Mouse (Mus musculus) R1 (cell line): ENCODE data around the gene Lama5.

Experiments used
- DNase-seq: peaks from one replicate; pipeline ENCODE4 v3.0.0-alpha.2; 2018; ENCODE audit warnings: low read depth, low spot score

The Lama5 gene

GRCm38 (mm10) chr2:180154796-180155195 is 70.9 kb downstream of the Lama5 start:
- DNase-seq = no peak

- DNase-seq = no peak
Observed at GRCm38 (mm10) chr2:180148551-180148950, 77.1 kb downstream of the Lama5 start.

DNA sequence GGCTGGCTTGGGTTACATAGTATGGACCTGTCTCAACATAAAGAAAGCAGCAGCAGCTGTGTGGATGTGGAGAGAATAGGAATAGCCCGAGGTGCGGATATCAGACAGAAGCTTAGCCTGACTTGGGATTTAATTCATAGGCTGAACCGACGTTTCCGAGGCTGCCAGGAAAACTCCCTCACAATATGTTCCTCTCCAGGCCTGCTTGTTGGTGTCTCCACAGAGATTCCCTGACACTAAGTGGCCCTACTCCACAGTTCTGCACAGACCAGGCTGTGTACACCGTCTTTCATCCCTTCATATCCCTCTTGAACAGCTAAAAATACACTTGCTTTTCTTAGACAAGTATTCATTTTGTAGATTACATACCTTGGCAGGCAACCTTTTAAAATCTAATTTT is 78.3 kb downstream of the Lama5 start:
- DNase-seq = no peak

DNA sequence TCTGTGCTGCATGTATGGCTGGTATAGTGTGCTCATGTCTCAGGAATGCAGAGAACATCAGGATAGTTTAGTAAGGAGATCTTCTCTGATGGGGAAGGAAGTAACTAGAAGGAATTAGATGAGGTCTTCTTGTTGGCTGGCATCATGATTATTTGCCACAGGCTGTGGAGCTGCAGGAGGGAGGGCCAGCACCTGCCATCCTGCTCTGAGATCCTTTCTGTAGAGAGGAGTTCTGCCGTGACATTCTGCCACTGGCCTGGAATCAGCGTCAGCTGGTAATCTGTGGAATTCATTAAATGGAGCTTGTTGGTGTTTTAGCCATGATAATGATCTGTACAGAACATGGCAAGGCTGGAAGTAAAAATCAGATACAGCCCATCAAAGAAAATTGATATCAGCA is 79.6 kb downstream of the Lama5 start:
- no peak for DNase-seq

GRCm38 (mm10) chr2:180135414-180135813 is 90.2 kb downstream of the Lama5 start:
- DNase-seq = no peak

- DNase-seq = no peak
Observed at GRCm38 (mm10) chr2:180133911-180134310, 91.7 kb downstream of the Lama5 start.

- DNase-seq = no peak
Observed at GRCm38 (mm10) chr2:180133231-180133630, 92.4 kb downstream of the Lama5 start.

- DNase-seq = no peak
Observed at GRCm38 (mm10) chr2:180127675-180128074, 98.0 kb downstream of the Lama5 start.
